Mouse (Mus musculus) midbrain, embryonic 11.5 days (tissue): ENCODE results near the gene Als2cl. TPM values are rescaled to one million over a fixed set of nuclear protein-coding genes. Genes with fewer than 3 reads are reported as not detected.

ENCODE experiments used
- ATAC-seq: fragments of 200-750 bp; cut with Nextera tagmentation; 2 replicates; pipeline ENCODE4 v1.8.0; 2017; ENCODE audit warnings: moderate TSS enrichment, moderate library complexity; ENCODE audit not compliant: low FRiP score
- DNase-seq: peaks from one replicate; pipeline ENCODE4 v3.0.0; 2015; ENCODE audit warnings: low spot score; ENCODE audit errors: missing footprints
- H3K27ac ChIP-seq: fragments of 300-500 bp; sonication (generic); 2 replicates; pipeline ENCODE4 v1.5.1; 2014; ENCODE audit warnings: low read depth, low read length
- H3K27me3 ChIP-seq: fragments of 300-500 bp; sonication (generic); 2 replicates; pipeline ENCODE4 v1.6.1; 2014; ENCODE audit warnings: mild to moderate bottlenecking, low read length, moderate library complexity, mixed read lengths; ENCODE audit not compliant: control insufficient read depth, insufficient read depth
- H3K36me3 ChIP-seq: fragments of 300-500 bp; sonication (generic); 2 replicates; pipeline ENCODE4 v1.6.1; 2014; ENCODE audit warnings: mild to moderate bottlenecking, low read length, moderate library complexity, mixed read lengths; ENCODE audit not compliant: control insufficient read depth, insufficient read depth
- H3K4me1 ChIP-seq: fragments of 300-500 bp; sonication (generic); 2 replicates; pipeline ENCODE4 v1.6.1; 2014; ENCODE audit warnings: low read length; ENCODE audit not compliant: control insufficient read depth, insufficient read depth
- H3K4me2 ChIP-seq: fragments of 300-500 bp; sonication (generic); 2 replicates; pipeline ENCODE4 v1.6.1; 2014; ENCODE audit warnings: mild to moderate bottlenecking, moderate library complexity
- H3K4me3 ChIP-seq: fragments of 300-500 bp; sonication (generic); 2 replicates; pipeline ENCODE4 v1.5.1; 2014; ENCODE audit warnings: low read depth, low read length
- H3K9ac ChIP-seq: fragments of 300-500 bp; sonication (generic); 2 replicates; pipeline ENCODE4 v1.6.1; 2014; ENCODE audit warnings: low read length
- H3K9me3 ChIP-seq: fragments of 300-500 bp; sonication (generic); 2 replicates; pipeline ENCODE4 v1.6.1; 2016; ENCODE audit warnings: low read length; ENCODE audit not compliant: control insufficient read depth
- WGBS: fragments of 180-500 bp; shearing (Covaris S2); extraction: QIAGEN DNeasy Blood & Tissue Kit; methylation state at CpG from one replicate; pipeline ENCODE4 v1.1.7; 2014; 5-methylcytosine and 5-hydroxymethylcytosine counted together
- polyA plus RNA-seq: library from polyadenylated mRNA; unstranded; fragments of >200 nt; fragmentation: Nextera tagmentation; extraction: Ambion mirVana; gene quantifications from 2 replicates; pipeline ENCODE4 v1.2.1, GENCODE M21; 2014

Gene Als2cl
- polyA plus RNA-seq, 1 experiment from 2014 or later, result 0.71 TPM

- Histone ChIP-seq H3K9me3 (no peaks in the 10 kb centered on the region), H3K4me2 (no peak overlapping the region), H3K4me3 (no peak overlapping the region), H3K4me1 (peaks cover 2% of the 10 kb centered on the region; the same call in 1 of the 2 replicates), H3K36me3 (no peaks in the 10 kb centered on the region), H3K27ac (no peak overlapping the region), H3K9ac (no peak overlapping the region), H3K27me3 (peaks cover 13% of the 10 kb centered on the region; the same call in 1 of the 2 replicates)
- ATAC-seq (no peak), DNase-seq (no peak)
- 76% methylated on average over 7 of the region's 7 CpGs for whole genome bisulfite sequencing
Observed at GRCm38 (mm10) chr9:110855903-110856302, 23.8 kb upstream of the Als2cl start.

GRCm38 (mm10) chr9:110856920-110857319 lies 22.8 kb upstream of the Als2cl start:
- Histone ChIP-seq H3K27ac (no peak overlapping the region), H3K4me2 (no peak overlapping the region), H3K27me3 (peaks cover 13% of the 10 kb centered on the region; the same call in 1 of the 2 replicates), H3K36me3 (no peaks in the 10 kb centered on the region), H3K9ac (no peak overlapping the region), H3K4me1 (peaks cover 2% of the 10 kb centered on the region; the same call in 1 of the 2 replicates), H3K4me3 (no peak overlapping the region), H3K9me3 (no peaks in the 10 kb centered on the region)
- DNase-seq, result no peak
- 62% methylated on average over 4 of the region's 4 CpGs for WGBS
- no peak for ATAC-seq

- Histone ChIP-seq H3K27ac (no peak within 1 kb of the TSS), H3K4me1 (peaks cover 2% of the 10 kb centered on the region; the same call in 1 of the 2 replicates), H3K36me3 (no peaks in the 10 kb centered on the region), H3K4me3 (peak within 1 kb of the TSS; percentile 26), H3K27me3 (peaks cover 13% of the 10 kb centered on the region; the same call in 1 of the 2 replicates), H3K4me2 (peak within 1 kb of the TSS; percentile 48), H3K9me3 (no peaks in the 10 kb centered on the region), H3K9ac (0 out of 2 replicates have a peak within 1 kb of the TSS, but pooled peaks have one; percentile 14)
- DNase-seq (peak; percentile 95), ATAC-seq (no peak)
- 9% methylated on average over 35 of the region's 50 CpGs for WGBS
Observed at GRCm38 (mm10) chr9:110857781-110858472, 21.7 kb upstream of the Als2cl start, which contains the start of gene Prss50. Gene Prss50 (plus strand): TSS chr9:110857967.

DNA sequence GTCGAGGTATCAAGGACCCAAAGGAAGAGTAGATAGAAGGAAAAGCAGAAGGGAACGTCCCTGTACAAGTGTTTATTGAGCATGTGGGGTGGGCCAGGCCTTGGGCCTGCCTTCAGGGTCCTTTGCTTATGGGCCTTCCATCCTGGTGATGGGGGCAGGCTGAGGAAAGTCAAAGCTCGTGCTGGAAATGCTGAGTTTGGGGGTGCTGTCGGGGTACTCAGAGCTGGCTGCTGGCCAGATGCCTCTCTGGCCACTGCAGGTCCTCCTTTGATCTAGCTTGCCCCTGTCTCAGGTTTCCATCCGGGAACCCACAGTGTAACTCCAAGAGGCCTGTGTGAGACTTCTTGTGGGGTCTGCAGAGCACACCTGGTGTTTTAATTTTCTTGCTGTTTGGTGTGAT lies 21.1 kb upstream of the Als2cl start:
- no peak overlapping the region for H3K9ac ChIP-seq
- no peak overlapping the region for H3K27ac ChIP-seq
- no peak for ATAC-seq
- H3K27me3 ChIP-seq, result peaks cover 13% of the 10 kb centered on the region; the same call in 1 of the 2 replicates
- H3K9me3 ChIP-seq, result no peaks in the 10 kb centered on the region
- DNase-seq, result no peak
- H3K36me3 ChIP-seq, result no peaks in the 10 kb centered on the region
- WGBS, result 65% methylated on average over 5 of the region's 5 CpGs
- H3K4me1 ChIP-seq, result peaks cover 2% of the 10 kb centered on the region; the same call in 1 of the 2 replicates
- no peak overlapping the region for H3K4me2 ChIP-seq
- H3K4me3 ChIP-seq, result no peak overlapping the region

- WGBS, result 89% methylated on average over 5 of the region's 5 CpGs
Observed at GRCm38 (mm10) chr9:110858967-110859596, 20.6 kb upstream of the Als2cl start.

DNA sequence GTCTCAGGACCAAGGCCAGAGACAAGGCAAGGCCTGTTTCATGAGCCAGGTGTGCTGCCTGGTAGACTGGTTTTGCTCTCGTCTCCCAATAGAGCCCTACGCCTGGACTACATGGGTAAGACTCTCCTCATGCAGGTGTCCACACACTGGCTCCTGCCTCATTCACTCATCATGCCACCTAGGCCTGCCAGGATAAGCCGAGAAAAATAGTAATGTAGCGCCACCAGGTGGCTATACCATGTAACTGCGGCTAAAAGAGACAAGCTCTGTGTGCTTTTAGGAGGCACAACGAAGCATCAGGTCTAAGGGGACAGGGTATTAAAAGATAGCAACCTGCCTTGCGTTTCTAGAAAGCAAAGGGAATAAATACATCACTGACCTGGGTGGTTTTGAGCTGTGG lies 8.6 kb upstream of the Als2cl start:
- peaks cover 16% of the 10 kb centered on the region for H3K27me3 ChIP-seq
- 21% methylated on average over 7 of the region's 7 CpGs for WGBS
- no peaks in the 10 kb centered on the region for H3K9me3 ChIP-seq

More at GRCm38 (mm10) chr9:110858967-110859596, 20.6 kb upstream of the Als2cl start:
- no peak for DNase-seq
- Histone ChIP-seq H3K27me3 (peaks cover 13% of the 10 kb centered on the region; the same call in 1 of the 2 replicates), H3K4me1 (peaks cover 2% of the 10 kb centered on the region; the same call in 1 of the 2 replicates), H3K4me3 (no peak overlapping the region), H3K9me3 (no peaks in the 10 kb centered on the region), H3K36me3 (no peaks in the 10 kb centered on the region), H3K9ac (no peak overlapping the region), H3K4me2 (no peak overlapping the region), H3K27ac (no peak overlapping the region)
- no peak for ATAC-seq

GRCm38 (mm10) chr9:110873681-110874659 lies 5.7 kb upstream of the Als2cl start:
- Histone ChIP-seq H3K4me1 (peaks cover 21% of the 10 kb centered on the region), H3K9ac (peak overlapping the region; percentile 48; the same call in 1 of the 2 replicates), H3K36me3 (no peaks in the 10 kb centered on the region), H3K4me2 (peak overlapping the region; percentile 57), H3K4me3 (peak overlapping the region; percentile 20), H3K27ac (peak overlapping the region; percentile 3; the same call in 1 of the 2 replicates), H3K9me3 (no peaks in the 10 kb centered on the region), H3K27me3 (peaks cover 20% of the 10 kb centered on the region)
- ATAC-seq, result peak; percentile 63
- peak; percentile 89 for DNase-seq
- WGBS, result 9% methylated on average over 40 of the region's 40 CpGs

More for the DNA sequence above, 8.6 kb upstream of the Als2cl start:
- no peak overlapping the region for H3K4me3 ChIP-seq
- H3K9ac ChIP-seq, result no peak overlapping the region
- peaks cover 21% of the 10 kb centered on the region for H3K4me1 ChIP-seq
- no peak overlapping the region for H3K27ac ChIP-seq
- no peak overlapping the region for H3K4me2 ChIP-seq
- no peak for ATAC-seq
- DNase-seq, result peak; percentile 94
- H3K36me3 ChIP-seq, result no peaks in the 10 kb centered on the region

- Histone ChIP-seq H3K9ac (no peak overlapping the region), H3K9me3 (no peaks in the 10 kb centered on the region), H3K4me2 (no peak overlapping the region), H3K4me3 (no peak overlapping the region), H3K27ac (peak overlapping the region; percentile 3; the same call in 1 of the 2 replicates), H3K36me3 (no peaks in the 10 kb centered on the region), H3K27me3 (peaks cover 28% of the 10 kb centered on the region), H3K4me1 (peaks cover 21% of the 10 kb centered on the region)
- WGBS, result 10% methylated on average over 3 of the region's 3 CpGs
- ATAC-seq, result peak; percentile 71
- DNase-seq, result peak; percentile 89
Observed at GRCm38 (mm10) chr9:110874660-110875191, 4.9 kb upstream of the Als2cl start.
